Mouse (Mus musculus): ENCODE data around the gene Ube2n. TPM values are rescaled to one million over a fixed set of nuclear protein-coding genes. Genes with fewer than 3 reads are reported as not detected.

Gene Ube2n
- polyA plus RNA-seq, 1 experiment from 2014 or later, result 424 TPM

DNA sequence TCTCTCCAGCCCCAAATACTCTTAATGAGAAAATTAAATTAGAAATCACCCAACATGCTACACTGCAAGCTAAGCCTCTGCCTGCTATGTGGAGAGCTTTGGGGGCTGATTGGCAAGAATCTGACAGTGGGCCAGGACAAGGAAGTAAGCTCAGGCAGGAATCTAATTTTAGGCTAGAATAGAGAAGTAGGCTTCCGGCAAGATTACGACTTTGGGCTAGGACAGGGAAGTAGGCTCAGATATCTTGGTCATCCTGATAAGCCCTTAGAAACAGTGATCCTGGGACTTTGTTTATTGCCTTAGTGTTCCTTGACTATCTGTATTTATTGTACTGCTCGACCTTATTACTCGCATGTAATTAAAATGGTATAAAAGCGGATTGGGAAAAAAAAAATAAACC lies 20.7 kb upstream of the Ube2n start:
- peaks cover 24% of the 10 kb centered on the region for H3K36me3 ChIP-seq (ENCODE audit: control insufficient read depth, insufficient read depth, low read length)
- no peak overlapping the region for H3K27ac ChIP-seq (replicated peaks; ENCODE audit: low read depth, low read length)
- H3K9ac ChIP-seq (ENCODE audit: low read length), result no peak overlapping the region
- ATAC-seq (ENCODE audit: insufficient number of reproducible peaks, low FRiP score, low TSS enrichment, low read depth), result no peak
- H3K9me3 ChIP-seq (ENCODE audit: control insufficient read depth, low read length), result no peaks in the 10 kb centered on the region
- 93% methylated on average over 5 of the region's 5 CpGs for WGBS
- DNase-seq (ENCODE audit: low spot score), result no peak
- no peaks in the 10 kb centered on the region for H3K27me3 ChIP-seq (ENCODE audit: control insufficient read depth, insufficient read depth, low read length)
- no peak overlapping the region for H3K4me3 ChIP-seq (ENCODE audit: low read depth, low read length)
- H3K4me2 ChIP-seq (ENCODE audit: low read depth, severe bottlenecking), result no peak overlapping the region
- no peaks in the 10 kb centered on the region for H3K4me1 ChIP-seq (ENCODE audit: control insufficient read depth, insufficient read depth, low read length)

DNA sequence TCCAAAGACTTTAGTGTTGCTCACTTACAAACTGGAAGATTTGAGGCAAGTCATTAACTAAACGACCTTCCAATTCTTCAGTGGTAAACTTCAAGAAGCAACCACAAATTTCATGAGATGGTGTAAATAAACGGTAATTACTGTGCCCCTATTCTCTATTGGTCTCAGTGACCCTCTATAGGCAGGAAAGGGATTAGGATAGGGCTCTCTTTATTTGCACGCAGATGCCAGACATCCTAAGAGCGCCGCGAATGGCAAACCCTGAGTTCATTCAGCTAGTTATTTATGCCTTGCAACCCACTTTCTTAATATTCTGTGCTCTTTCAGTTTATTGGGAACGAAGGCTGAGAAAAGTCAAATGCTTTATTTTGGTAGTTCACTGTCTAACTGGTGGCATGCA lies 13.9 kb upstream of the Ube2n start:
- Histone ChIP-seq H3K9ac (ENCODE audit: low read length) (peak overlapping the region; percentile 78), H3K4me2 (ENCODE audit: low read depth, severe bottlenecking) (peak overlapping the region; percentile 49), H3K27me3 (ENCODE audit: control insufficient read depth, insufficient read depth, low read length) (no peaks in the 10 kb centered on the region), H3K27ac (replicated peaks; ENCODE audit: low read depth, low read length) (peak overlapping the region; percentile 56; the same call in 1 of the 2 replicates), H3K4me3 (ENCODE audit: low read depth, low read length) (peak overlapping the region; percentile 77), H3K4me1 (ENCODE audit: control insufficient read depth, insufficient read depth, low read length) (no peaks in the 10 kb centered on the region), H3K9me3 (ENCODE audit: control insufficient read depth, low read length) (no peaks in the 10 kb centered on the region), H3K36me3 (ENCODE audit: control insufficient read depth, insufficient read depth, low read length) (no peaks in the 10 kb centered on the region)
- DNase-seq (ENCODE audit: low spot score), result no peak
- WGBS, result 2% methylated on average over 7 of the region's 7 CpGs
- ATAC-seq (ENCODE audit: insufficient number of reproducible peaks, low FRiP score, low TSS enrichment, low read depth), result no peak

DNA sequence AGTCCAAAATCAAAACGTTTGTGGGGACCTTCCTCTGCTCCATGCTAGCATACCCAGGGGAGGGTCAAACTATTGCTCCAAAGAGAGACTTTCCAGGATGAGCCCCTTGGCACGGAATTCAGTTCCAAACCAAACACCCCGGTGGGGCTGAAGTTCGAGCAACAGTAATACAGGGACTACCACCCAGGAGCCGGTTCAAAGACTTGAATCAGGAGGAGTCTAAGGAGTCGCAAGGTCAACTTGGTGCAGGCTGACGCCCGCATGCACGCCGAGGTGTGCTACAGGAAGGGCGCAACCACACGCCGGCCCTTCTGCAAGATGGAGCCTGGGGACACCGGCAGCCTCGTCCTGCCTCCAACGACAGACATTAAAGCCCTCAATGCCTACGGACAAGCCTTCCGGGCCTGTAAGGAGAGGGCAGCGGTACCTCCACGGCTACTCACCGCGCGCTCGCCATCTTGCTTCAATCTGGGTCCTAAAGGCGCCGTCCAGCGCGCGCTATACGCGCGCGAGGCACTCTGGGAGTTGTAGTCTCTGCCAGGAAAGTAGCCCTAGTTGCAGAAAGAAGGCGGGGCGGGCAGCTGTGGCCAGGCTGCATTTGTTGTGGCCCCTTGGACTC lies 13.4 kb upstream of the Ube2n start, which contains the start of gene Mrpl42:
Gene Mrpl42 (minus strand): TSS at position 478 of the 619 bp plus-strand sequence.
- Histone ChIP-seq H3K36me3 (ENCODE audit: control insufficient read depth, insufficient read depth, low read length) (no peaks in the 10 kb centered on the region), H3K9me3 (ENCODE audit: control insufficient read depth, low read length) (no peaks in the 10 kb centered on the region), H3K4me2 (ENCODE audit: low read depth, severe bottlenecking) (peak within 1 kb of the TSS; percentile 49), H3K27ac (replicated peaks; ENCODE audit: low read depth, low read length) (peak within 1 kb of the TSS; percentile 56; the same call in 1 of the 2 replicates), H3K4me3 (ENCODE audit: low read depth, low read length) (peak within 1 kb of the TSS; percentile 77), H3K27me3 (ENCODE audit: control insufficient read depth, insufficient read depth, low read length) (no peaks in the 10 kb centered on the region), H3K9ac (ENCODE audit: low read length) (peak within 1 kb of the TSS; percentile 78), H3K4me1 (ENCODE audit: control insufficient read depth, insufficient read depth, low read length) (no peaks in the 10 kb centered on the region)
- peak; percentile 92 for DNase-seq (ENCODE audit: low spot score)
- WGBS, result under 1% methylated on average over 35 of the region's 35 CpGs
- ATAC-seq (ENCODE audit: insufficient number of reproducible peaks, low FRiP score, low TSS enrichment, low read depth), result peak; percentile 93

DNA sequence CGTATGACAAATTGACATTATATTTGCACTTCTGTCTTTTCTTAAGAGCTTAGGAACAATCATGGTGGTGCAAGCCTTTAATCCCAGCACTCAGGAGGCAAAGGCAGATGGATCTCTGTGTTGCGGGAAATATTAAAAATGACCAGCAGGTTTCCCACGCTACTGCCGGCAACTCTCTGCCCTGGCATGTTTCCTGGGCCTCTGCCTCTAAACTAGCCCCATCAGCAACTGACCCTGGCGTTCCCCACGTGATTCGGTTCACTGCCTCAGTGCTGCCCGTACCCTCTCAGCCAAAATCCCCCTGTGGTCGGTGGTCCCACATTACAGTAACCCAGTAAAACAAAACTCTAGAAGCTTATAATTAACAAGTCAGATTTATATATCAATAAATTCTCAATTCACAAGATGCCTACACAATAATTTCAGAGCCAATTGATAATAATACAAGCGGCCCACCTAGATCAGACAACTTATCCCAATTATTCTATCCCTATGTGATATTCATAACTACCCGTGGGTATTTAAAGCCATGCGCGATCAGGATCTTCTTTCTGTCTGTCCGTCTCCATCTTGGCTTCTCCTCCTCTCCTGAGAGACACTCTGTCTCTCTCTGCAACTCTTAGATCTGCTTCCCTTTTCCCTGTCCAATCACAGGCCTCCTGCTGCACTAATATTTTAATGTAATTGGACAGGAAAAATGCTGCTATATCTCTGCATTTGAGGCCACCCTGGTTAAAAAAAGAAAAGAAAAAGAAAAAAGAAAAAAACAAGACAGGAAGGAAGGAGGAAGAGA lies 11.3 kb upstream of the Ube2n start:
- 89% methylated on average over 14 of the region's 14 CpGs for WGBS
- H3K27me3 ChIP-seq (ENCODE audit: control insufficient read depth, insufficient read depth, low read length), result no peaks in the 10 kb centered on the region
- ATAC-seq (ENCODE audit: insufficient number of reproducible peaks, low FRiP score, low TSS enrichment, low read depth) (no peak), DNase-seq (ENCODE audit: low spot score) (no peak)
- H3K4me3 ChIP-seq (ENCODE audit: low read depth, low read length), result no peak overlapping the region
- no peak overlapping the region for H3K4me2 ChIP-seq (ENCODE audit: low read depth, severe bottlenecking)
- H3K36me3 ChIP-seq (ENCODE audit: control insufficient read depth, insufficient read depth, low read length), result no peaks in the 10 kb centered on the region
- H3K9ac ChIP-seq (ENCODE audit: low read length), result no peak overlapping the region
- no peaks in the 10 kb centered on the region for H3K4me1 ChIP-seq (ENCODE audit: control insufficient read depth, insufficient read depth, low read length)
- no peaks in the 10 kb centered on the region for H3K9me3 ChIP-seq (ENCODE audit: control insufficient read depth, low read length)
- H3K27ac ChIP-seq (replicated peaks; ENCODE audit: low read depth, low read length), result no peak overlapping the region

DNA sequence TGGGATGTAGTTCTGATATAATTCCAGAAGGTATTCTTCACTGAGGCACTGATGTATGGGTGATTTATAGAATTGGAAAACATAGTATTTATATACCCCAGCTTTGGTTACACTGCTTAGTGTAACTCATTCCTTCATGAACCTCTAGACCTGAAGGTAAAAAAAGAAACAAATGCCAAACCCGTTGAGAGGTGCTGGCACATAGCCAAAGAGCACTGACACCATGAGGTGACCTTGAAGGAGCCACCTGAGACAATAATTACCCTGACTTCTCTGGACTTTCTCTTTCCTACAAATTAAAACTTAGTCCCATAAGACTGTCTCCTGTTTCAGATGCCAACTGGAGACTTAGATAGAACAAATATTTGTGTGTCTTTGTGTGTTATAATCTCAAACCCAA lies 10.6 kb upstream of the Ube2n start:
- no peak overlapping the region for H3K9ac ChIP-seq (ENCODE audit: low read length)
- no peak overlapping the region for H3K4me2 ChIP-seq (ENCODE audit: low read depth, severe bottlenecking)
- no peaks in the 10 kb centered on the region for H3K36me3 ChIP-seq (ENCODE audit: control insufficient read depth, insufficient read depth, low read length)
- H3K4me1 ChIP-seq (ENCODE audit: control insufficient read depth, insufficient read depth, low read length), result no peaks in the 10 kb centered on the region
- no peak for ATAC-seq (ENCODE audit: insufficient number of reproducible peaks, low FRiP score, low TSS enrichment, low read depth)
- H3K9me3 ChIP-seq (ENCODE audit: control insufficient read depth, low read length), result no peaks in the 10 kb centered on the region
- no peak for DNase-seq (ENCODE audit: low spot score)
- no peak overlapping the region for H3K27ac ChIP-seq (replicated peaks; ENCODE audit: low read depth, low read length)
- 50% methylated on average over 1 of the region's 1 CpGs for WGBS
- no peaks in the 10 kb centered on the region for H3K27me3 ChIP-seq (ENCODE audit: control insufficient read depth, insufficient read depth, low read length)
- H3K4me3 ChIP-seq (ENCODE audit: low read depth, low read length), result no peak overlapping the region

DNA sequence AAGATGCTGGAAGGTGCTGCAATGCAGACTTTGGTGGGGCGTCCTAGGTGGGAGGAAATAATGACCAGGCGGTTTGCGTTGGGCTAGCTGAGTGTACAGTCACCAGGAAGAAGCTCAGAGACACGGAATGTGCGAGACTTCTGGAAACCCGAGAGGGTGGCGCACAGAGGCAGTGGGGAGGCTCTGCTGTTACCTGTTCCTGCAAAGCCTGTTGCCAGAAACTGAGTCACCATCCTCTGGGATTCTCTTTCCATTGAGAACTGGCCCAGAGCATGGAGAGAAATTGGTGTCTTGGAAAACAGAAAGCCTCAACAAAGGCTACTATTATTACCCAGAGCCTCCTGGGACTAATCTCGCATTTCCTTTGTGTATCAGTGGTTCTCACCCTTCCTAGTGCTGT lies 6.8 kb upstream of the Ube2n start:
- Histone ChIP-seq H3K4me2 (ENCODE audit: low read depth, severe bottlenecking) (no peak overlapping the region), H3K27me3 (ENCODE audit: control insufficient read depth, insufficient read depth, low read length) (no peaks in the 10 kb centered on the region), H3K4me1 (ENCODE audit: control insufficient read depth, insufficient read depth, low read length) (no peaks in the 10 kb centered on the region), H3K9ac (ENCODE audit: low read length) (no peak overlapping the region), H3K9me3 (ENCODE audit: control insufficient read depth, low read length) (no peaks in the 10 kb centered on the region), H3K4me3 (ENCODE audit: low read depth, low read length) (no peak overlapping the region), H3K36me3 (ENCODE audit: control insufficient read depth, insufficient read depth, low read length) (no peaks in the 10 kb centered on the region), H3K27ac (replicated peaks; ENCODE audit: low read depth, low read length) (no peak overlapping the region)
- WGBS, result 84% methylated on average over 8 of the region's 8 CpGs
- DNase-seq (ENCODE audit: low spot score) (no peak), ATAC-seq (ENCODE audit: insufficient number of reproducible peaks, low FRiP score, low TSS enrichment, low read depth) (no peak)

DNA sequence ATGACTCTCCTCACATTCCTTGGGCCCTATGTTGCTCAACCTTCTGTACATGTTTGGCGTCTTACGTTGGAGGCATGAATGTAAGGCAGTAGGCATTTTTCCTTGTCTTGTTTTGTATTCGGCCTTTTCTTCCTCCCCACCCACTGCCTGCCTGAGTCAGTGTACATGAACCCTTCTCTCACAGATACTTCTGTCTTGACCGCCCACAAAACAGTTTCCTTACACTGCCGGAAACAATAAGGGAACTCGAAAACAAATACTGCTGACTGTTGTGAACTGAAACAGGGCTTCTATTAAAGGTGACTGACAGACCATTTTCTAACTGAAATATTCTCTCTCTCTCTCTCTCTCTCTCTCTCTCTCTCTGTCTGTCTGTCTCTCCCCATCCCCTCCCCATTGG lies 6.2 kb upstream of the Ube2n start:
- H3K4me3 ChIP-seq (ENCODE audit: low read depth, low read length), result no peak overlapping the region
- no peaks in the 10 kb centered on the region for H3K27me3 ChIP-seq (ENCODE audit: control insufficient read depth, insufficient read depth, low read length)
- WGBS, result 88% methylated on average over 6 of the region's 6 CpGs
- no peak overlapping the region for H3K27ac ChIP-seq (replicated peaks; ENCODE audit: low read depth, low read length)
- no peaks in the 10 kb centered on the region for H3K9me3 ChIP-seq (ENCODE audit: control insufficient read depth, low read length)
- DNase-seq (ENCODE audit: low spot score) (no peak), ATAC-seq (ENCODE audit: insufficient number of reproducible peaks, low FRiP score, low TSS enrichment, low read depth) (no peak)
- H3K9ac ChIP-seq (ENCODE audit: low read length), result no peak overlapping the region
- no peaks in the 10 kb centered on the region for H3K36me3 ChIP-seq (ENCODE audit: control insufficient read depth, insufficient read depth, low read length)
- H3K4me2 ChIP-seq (ENCODE audit: low read depth, severe bottlenecking), result no peak overlapping the region
- H3K4me1 ChIP-seq (ENCODE audit: control insufficient read depth, insufficient read depth, low read length), result no peaks in the 10 kb centered on the region

DNA sequence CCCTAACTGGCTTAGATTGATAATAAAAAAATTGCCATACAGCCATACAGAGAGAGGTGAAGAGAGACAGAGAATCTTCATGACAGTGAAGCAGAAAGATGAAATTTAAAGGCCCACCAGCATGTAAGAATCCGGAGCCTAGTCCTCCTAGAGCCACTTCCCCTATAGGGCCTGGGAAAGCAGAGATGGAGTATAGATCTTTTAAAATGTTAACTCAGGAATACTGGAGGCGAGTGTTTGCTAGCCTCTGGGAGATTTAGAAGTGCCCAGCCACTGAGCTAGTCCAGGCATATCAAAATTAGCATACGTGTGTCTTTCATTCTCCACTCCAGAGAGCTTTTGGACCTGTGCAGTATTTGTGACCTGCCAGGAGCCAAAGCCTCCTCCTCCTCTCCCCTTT lies 5.7 kb upstream of the Ube2n start:
- no peak for ATAC-seq (ENCODE audit: insufficient number of reproducible peaks, low FRiP score, low TSS enrichment, low read depth)

More for the DNA sequence above, 5.7 kb upstream of the Ube2n start:
- Histone ChIP-seq H3K4me3 (ENCODE audit: low read depth, low read length) (no peak overlapping the region), H3K36me3 (ENCODE audit: control insufficient read depth, insufficient read depth, low read length) (no peaks in the 10 kb centered on the region), H3K4me1 (ENCODE audit: control insufficient read depth, insufficient read depth, low read length) (no peaks in the 10 kb centered on the region), H3K9ac (ENCODE audit: low read length) (no peak overlapping the region), H3K27ac (replicated peaks; ENCODE audit: low read depth, low read length) (no peak overlapping the region), H3K27me3 (ENCODE audit: control insufficient read depth, insufficient read depth, low read length) (no peaks in the 10 kb centered on the region), H3K9me3 (ENCODE audit: control insufficient read depth, low read length) (no peaks in the 10 kb centered on the region), H3K4me2 (ENCODE audit: low read depth, severe bottlenecking) (no peak overlapping the region)
- DNase-seq (ENCODE audit: low spot score), result no peak
- 77% methylated on average over 3 of the region's 3 CpGs for WGBS
